Mouse (Mus musculus) urinary bladder, postnatal 14 days (tissue): Measurements from ENCODE around the gene Zkscan3.

Experiments used
- DNase-seq: peaks from one replicate; pipeline ENCODE4 v3.0.0; 2021; ENCODE audit warnings: low spot score

Gene Zkscan3

GRCm38 (mm10) chr13:21402287-21402846 is at the start of gene Zkscan3:
TSS of gene Zkscan3 (minus strand) at chr13:21402755.
- peak; percentile 85 for DNase-seq

- DNase-seq = no peak
Observed at GRCm38 (mm10) chr13:21447856-21448614, 45.5 kb upstream of the Zkscan3 start.

- no peak for DNase-seq
Observed at GRCm38 (mm10) chr13:21446796-21447195, 44.2 kb upstream of the Zkscan3 start.

GRCm38 (mm10) chr13:21441207-21441572 is 38.6 kb upstream of the Zkscan3 start:
- DNase-seq = no peak

GRCm38 (mm10) chr13:21440503-21441206 is 38.1 kb upstream of the Zkscan3 start, which contains the start of gene Pgbd1:
TSS of gene Pgbd1 (minus strand) at chr13:21441058.
- DNase-seq = peak; percentile 58

- no peak for DNase-seq
Observed at GRCm38 (mm10) chr13:21435476-21435875, 32.9 kb upstream of the Zkscan3 start.

GRCm38 (mm10) chr13:21427631-21428030 is 25.1 kb upstream of the Zkscan3 start:
- no peak for DNase-seq

- DNase-seq = no peak
Observed at GRCm38 (mm10) chr13:21423301-21423700, 20.7 kb upstream of the Zkscan3 start.

- no peak for DNase-seq
Observed at GRCm38 (mm10) chr13:21418865-21419264, 16.3 kb upstream of the Zkscan3 start.

GRCm38 (mm10) chr13:21417298-21418010 is 14.9 kb upstream of the Zkscan3 start:
- DNase-seq = no peak

GRCm38 (mm10) chr13:21415750-21416149 is 13.2 kb upstream of the Zkscan3 start:
- DNase-seq = no peak

GRCm38 (mm10) chr13:21415266-21415665 is 12.7 kb upstream of the Zkscan3 start:
- DNase-seq = no peak

- DNase-seq = peak; percentile 38
Observed at GRCm38 (mm10) chr13:21414231-21415212, 12.0 kb upstream of the Zkscan3 start.

GRCm38 (mm10) chr13:21408805-21409459 is 6.4 kb upstream of the Zkscan3 start:
- no peak for DNase-seq

- DNase-seq = peak; percentile 83
Observed at GRCm38 (mm10) chr13:21407969-21408804, 5.6 kb upstream of the Zkscan3 start.

- DNase-seq = no peak
Observed at GRCm38 (mm10) chr13:21407341-21407740, 4.8 kb upstream of the Zkscan3 start.

- DNase-seq = no peak
Observed at GRCm38 (mm10) chr13:21402848-21403247, 293 bp upstream of the Zkscan3 start.

- no peak for DNase-seq
Observed at GRCm38 (mm10) chr13:21401636-21402286, 794 bp downstream of the Zkscan3 start.

- no peak for DNase-seq
Observed at GRCm38 (mm10) chr13:21401166-21401565, 1.4 kb downstream of the Zkscan3 start.
